Mouse (Mus musculus) C2C12 (cell line): ENCODE measurements at regions not wholly inside any gene's neighbourhood (a gene's known extent, or its start where the extent isn't known, plus 50 kb on each side); places are given as distances from the start of the nearest gene placed in this dataset.

ENCODE experiments used
- CTCF ChIP-seq: IDR thresholded peaks from one replicate; pipeline ENCODE4 v1.5.1; 2011; ENCODE audit not compliant: control insufficient read depth, insufficient read depth, insufficient read length
- MAX ChIP-seq: IDR thresholded peaks from one replicate; pipeline ENCODE4 v1.6.1; 2011; ENCODE audit warnings: mild to moderate bottlenecking, control low read depth
- MYOD1 ChIP-seq: IDR thresholded peaks from one replicate; pipeline ENCODE4 v1.6.1; 2011; ENCODE audit warnings: low read depth; ENCODE audit not compliant: control insufficient read depth, insufficient read length

- no peak for TF ChIP-seq CTCF
- no peak for TF ChIP-seq MAX
- TF ChIP-seq MYOD1: no peak
These were observed 189.9 kb downstream of the Rpap3 start for GRCm38 (mm10) chr15:97515773-97516172.
